Mouse (Mus musculus) stomach, embryonic 16.5 days (tissue): Measurements from ENCODE around the gene Prrx1. TPM values are rescaled to one million over a fixed set of nuclear protein-coding genes. Genes with fewer than 3 reads are reported as not detected.

Experiments
- ATAC-seq: fragments of 200-750 bp; cut with Nextera tagmentation; 2 replicates; pipeline ENCODE4 v1.8.0; 2017; ENCODE audit warnings: moderate number of reproducible peaks, moderate TSS enrichment; ENCODE audit not compliant: insufficient read depth, low FRiP score
- H3K27ac ChIP-seq: fragments of 300-500 bp; sonication (generic); 2 replicates; pipeline ENCODE4 v1.5.1; 2014; ENCODE audit warnings: low read length
- H3K27me3 ChIP-seq: fragments of 300-500 bp; sonication (generic); 2 replicates; pipeline ENCODE4 v1.6.1; 2014; ENCODE audit warnings: low read length, control low read depth, mixed read lengths; ENCODE audit not compliant: control insufficient read depth, insufficient read depth
- H3K36me3 ChIP-seq: fragments of 300-500 bp; sonication (generic); 2 replicates; pipeline ENCODE4 v1.6.1; 2014; ENCODE audit warnings: low read length; ENCODE audit not compliant: control insufficient read depth, insufficient read depth
- H3K4me1 ChIP-seq: fragments of 300-500 bp; sonication (generic); 2 replicates; pipeline ENCODE4 v1.6.1; 2014; ENCODE audit warnings: low read length, control low read depth, mixed read lengths; ENCODE audit not compliant: control insufficient read depth, insufficient read depth
- H3K4me2 ChIP-seq: fragments of 300-500 bp; sonication (generic); 2 replicates; pipeline ENCODE4 v1.6.1; 2014; ENCODE audit warnings: low read depth, low read length, mixed read lengths
- H3K4me3 ChIP-seq: fragments of 300-500 bp; sonication (generic); replicated peaks from 2 replicates; pipeline ENCODE4 v1.5.1; 2014; ENCODE audit warnings: mild to moderate bottlenecking, low read length
- H3K9ac ChIP-seq: fragments of 300-500 bp; sonication (generic); 2 replicates; pipeline ENCODE4 v1.6.1; 2014; ENCODE audit warnings: low read length
- H3K9me3 ChIP-seq: fragments of 300-500 bp; sonication (generic); replicated peaks from 2 replicates; pipeline ENCODE4 v1.6.1; 2016; ENCODE audit warnings: low read length, control low read depth; ENCODE audit not compliant: control insufficient read depth
- WGBS: fragments of 180-500 bp; shearing (Covaris S2); extraction: QIAGEN DNeasy Blood & Tissue Kit; methylation state at CpG from one replicate; pipeline ENCODE4 v1.1.7; 2014; 5-methylcytosine and 5-hydroxymethylcytosine counted together
- polyA plus RNA-seq: library from polyadenylated mRNA; unstranded; fragments of >200 nt; fragmentation: Nextera tagmentation; extraction: Ambion mirVana; gene quantifications from 2 replicates; pipeline ENCODE4 v1.2.1, GENCODE M21; 2015

Gene Prrx1
- polyA plus RNA-seq, 1 experiment from 2014 or later: 9.6 TPM

GRCm38 (mm10) chr1:163281450-163282198, 31.9 kb downstream of the Prrx1 start:
- H3K9ac ChIP-seq: no peak overlapping the region
- H3K4me2 ChIP-seq: no peak overlapping the region
- 40% methylated on average over 7 of the region's 7 CpGs for WGBS
- peaks cover 10% of the 10 kb centered on the region for H3K4me1 ChIP-seq
- no peak; the same call in 1 of the 2 replicates for ATAC-seq
- no peaks in the 10 kb centered on the region for H3K27me3 ChIP-seq
- H3K4me3 ChIP-seq: no peak overlapping the region
- no peak overlapping the region for H3K27ac ChIP-seq
- H3K36me3 ChIP-seq: no peaks in the 10 kb centered on the region
- H3K9me3 ChIP-seq: no peaks in the 10 kb centered on the region

GRCm38 (mm10) chr1:163280842-163281122, 32.7 kb downstream of the Prrx1 start:
- H3K4me1 ChIP-seq: peaks cover 10% of the 10 kb centered on the region
- H3K9me3 ChIP-seq: no peaks in the 10 kb centered on the region
- no peak overlapping the region for H3K9ac ChIP-seq
- 40% methylated on average over 2 of the region's 2 CpGs for whole genome bisulfite sequencing
- H3K4me2 ChIP-seq: no peak overlapping the region
- H3K36me3 ChIP-seq: no peaks in the 10 kb centered on the region
- no peaks in the 10 kb centered on the region for H3K27me3 ChIP-seq
- ATAC-seq: no peak
- no peak overlapping the region for H3K4me3 ChIP-seq
- H3K27ac ChIP-seq: no peak overlapping the region

GRCm38 (mm10) chr1:163280097-163280841, 33.2 kb downstream of the Prrx1 start:
- no peak for ATAC-seq
- Histone ChIP-seq H3K36me3 (no peaks in the 10 kb centered on the region), H3K9me3 (no peaks in the 10 kb centered on the region), H3K4me1 (peaks cover 7% of the 10 kb centered on the region), H3K27ac (0 out of 2 replicates have a peak overlapping the region, but pooled peaks have one; percentile 18), H3K4me3 (no peak overlapping the region), H3K4me2 (no peak overlapping the region), H3K27me3 (no peaks in the 10 kb centered on the region), H3K9ac (no peak overlapping the region)
- WGBS: 40% methylated on average over 7 of the region's 7 CpGs

DNA sequence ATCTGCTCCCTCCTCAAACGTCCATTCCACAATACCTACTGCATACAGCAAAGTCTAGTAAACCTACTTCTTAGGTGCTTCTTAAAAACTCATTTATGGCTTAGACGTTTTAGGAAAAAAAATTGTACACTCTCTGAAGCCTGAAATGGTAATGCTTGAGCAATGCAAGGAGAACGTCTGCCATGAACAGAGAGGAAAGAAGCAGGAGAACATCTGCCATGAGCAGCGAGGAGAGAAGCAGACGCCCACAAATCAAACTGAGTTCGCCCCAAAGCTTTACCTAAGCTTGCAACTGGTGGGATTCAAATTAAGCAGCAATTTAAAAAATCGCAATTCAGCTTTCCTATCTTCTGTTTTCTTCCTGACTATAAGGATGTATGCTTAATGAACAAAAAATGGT, 36.4 kb downstream of the Prrx1 start:
- Histone ChIP-seq H3K36me3 (no peaks in the 10 kb centered on the region), H3K4me3 (no peak overlapping the region), H3K27me3 (no peaks in the 10 kb centered on the region), H3K9ac (no peak overlapping the region), H3K9me3 (no peaks in the 10 kb centered on the region), H3K27ac (no peak overlapping the region), H3K4me2 (no peak overlapping the region), H3K4me1 (peaks cover 7% of the 10 kb centered on the region)
- no peak for ATAC-seq
- 69% methylated on average over 7 of the region's 7 CpGs for WGBS

- no peak for ATAC-seq
- no peak overlapping the region for H3K4me2 ChIP-seq
- no peak overlapping the region for H3K4me3 ChIP-seq
- 78% methylated on average over 3 of the region's 3 CpGs for WGBS
- H3K27me3 ChIP-seq: no peaks in the 10 kb centered on the region
- H3K36me3 ChIP-seq: no peaks in the 10 kb centered on the region
- H3K9me3 ChIP-seq: 0 out of 2 replicates have a peak, but pooled peaks cover 3% of the 10 kb centered on the region
- H3K4me1 ChIP-seq: peaks cover 2% of the 10 kb centered on the region
- no peak overlapping the region for H3K9ac ChIP-seq
- no peak overlapping the region for H3K27ac ChIP-seq
These were observed 38.6 kb downstream of the Prrx1 start for GRCm38 (mm10) chr1:163274919-163275318.

DNA sequence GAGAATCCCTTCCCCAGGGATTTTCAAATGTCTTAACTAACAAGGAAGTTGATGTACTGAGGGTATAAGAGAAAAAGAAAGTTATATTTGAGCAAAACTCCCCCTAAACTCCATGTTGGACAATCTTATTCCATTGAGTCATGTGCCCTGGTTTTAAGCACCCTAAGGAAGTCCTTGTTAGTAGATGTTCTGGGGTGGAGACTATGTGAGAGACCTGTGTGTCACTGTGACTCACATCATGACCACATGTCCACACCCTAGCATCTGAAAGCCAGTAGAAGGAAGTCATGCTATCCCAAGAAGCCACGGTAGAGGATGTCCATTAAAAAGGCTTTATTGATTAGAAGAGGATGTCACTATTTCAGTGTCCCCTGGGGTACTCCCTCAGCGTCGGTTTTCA, 40.4 kb downstream of the Prrx1 start:
- WGBS: 79% methylated on average over 3 of the region's 3 CpGs
- H3K27me3 ChIP-seq: no peaks in the 10 kb centered on the region
- H3K27ac ChIP-seq: no peak overlapping the region
- no peak for ATAC-seq
- no peak overlapping the region for H3K9ac ChIP-seq
- H3K4me1 ChIP-seq: no peaks in the 10 kb centered on the region
- no peaks in the 10 kb centered on the region for H3K36me3 ChIP-seq
- H3K9me3 ChIP-seq: 0 out of 2 replicates have a peak, but pooled peaks cover 3% of the 10 kb centered on the region
- no peak overlapping the region for H3K4me2 ChIP-seq
- H3K4me3 ChIP-seq: no peak overlapping the region

GRCm38 (mm10) chr1:163266853-163267538, 46.5 kb downstream of the Prrx1 start:
- 0 out of 2 replicates have a peak, but pooled peaks cover 3% of the 10 kb centered on the region for H3K9me3 ChIP-seq
- no peaks in the 10 kb centered on the region for H3K27me3 ChIP-seq
- no peak for ATAC-seq
- H3K4me1 ChIP-seq: no peaks in the 10 kb centered on the region
- no peak overlapping the region for H3K27ac ChIP-seq
- H3K4me2 ChIP-seq: no peak overlapping the region
- H3K9ac ChIP-seq: no peak overlapping the region
- 93% methylated on average over 8 of the region's 8 CpGs for WGBS
- no peaks in the 10 kb centered on the region for H3K36me3 ChIP-seq
- no peak overlapping the region for H3K4me3 ChIP-seq

GRCm38 (mm10) chr1:163257298-163257697, 56.2 kb downstream of the Prrx1 start:
- H3K9me3 ChIP-seq: no peaks in the 10 kb centered on the region
- H3K4me3 ChIP-seq: no peak overlapping the region
- WGBS: 72% methylated on average over 2 of the region's 2 CpGs
- H3K9ac ChIP-seq: no peak overlapping the region
- no peak for ATAC-seq
- H3K27me3 ChIP-seq: no peaks in the 10 kb centered on the region
- H3K4me2 ChIP-seq: no peak overlapping the region
- H3K27ac ChIP-seq: no peak overlapping the region
- H3K36me3 ChIP-seq: no peaks in the 10 kb centered on the region
- H3K4me1 ChIP-seq: no peaks in the 10 kb centered on the region

DNA sequence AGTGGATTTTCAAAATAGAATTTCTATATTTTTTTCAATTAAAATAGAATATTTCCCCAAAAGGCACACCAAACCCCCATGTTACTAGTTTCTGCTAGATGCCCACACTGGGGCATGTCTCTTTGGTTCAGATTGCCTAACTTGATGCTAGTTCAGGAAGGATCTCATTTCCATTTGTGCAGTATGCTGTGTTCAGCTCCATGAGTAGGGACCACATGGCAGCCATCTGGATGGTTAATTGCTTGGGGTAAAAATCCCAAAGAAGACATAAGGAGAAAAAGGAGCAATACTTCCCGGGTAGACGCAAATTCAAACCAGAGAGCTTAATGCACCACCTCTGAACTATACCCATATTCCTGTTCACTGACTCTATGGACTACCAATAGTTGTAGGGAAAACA, 57.6 kb downstream of the Prrx1 start:
- Histone ChIP-seq H3K36me3 (no peaks in the 10 kb centered on the region), H3K4me2 (no peak overlapping the region), H3K4me3 (no peak overlapping the region), H3K4me1 (no peaks in the 10 kb centered on the region), H3K27ac (no peak overlapping the region), H3K27me3 (no peaks in the 10 kb centered on the region), H3K9ac (no peak overlapping the region), H3K9me3 (no peaks in the 10 kb centered on the region)
- WGBS: 89% methylated on average over 2 of the region's 2 CpGs
- no peak for ATAC-seq
